Mouse (Mus musculus) left cerebral cortex, postnatal 10 days (tissue): ENCODE measurements around the gene Kidins220. TPM values are rescaled to one million over a fixed set of nuclear protein-coding genes. Genes with fewer than 3 reads are reported as not detected.

Experiments
- DNase-seq, 2 experiments: peaks; one replicate each; pipeline ENCODE4 v3.0.0; 2021 to 2022; ENCODE audit warnings: low spot score in 2 of 2, mixed read lengths in 1 of 2; ENCODE audit errors: extremely low spot score in 1 of 2
- intact Hi-C: fragments of 180-260 bp; cut with DNase I; formaldehyde crosslinking; loops from one replicate; pipeline ENCODE4 v1.15.1; 2025
- total RNA-seq, 2 experiments: library from RNA; stranded (reverse); gene quantifications; 2 replicates each; pipeline ENCODE4 v1.2.3; 2021

The Kidins220 gene
- total RNA-seq, 2 experiments from 2014 or later: 323 to 328 TPM

DNA sequence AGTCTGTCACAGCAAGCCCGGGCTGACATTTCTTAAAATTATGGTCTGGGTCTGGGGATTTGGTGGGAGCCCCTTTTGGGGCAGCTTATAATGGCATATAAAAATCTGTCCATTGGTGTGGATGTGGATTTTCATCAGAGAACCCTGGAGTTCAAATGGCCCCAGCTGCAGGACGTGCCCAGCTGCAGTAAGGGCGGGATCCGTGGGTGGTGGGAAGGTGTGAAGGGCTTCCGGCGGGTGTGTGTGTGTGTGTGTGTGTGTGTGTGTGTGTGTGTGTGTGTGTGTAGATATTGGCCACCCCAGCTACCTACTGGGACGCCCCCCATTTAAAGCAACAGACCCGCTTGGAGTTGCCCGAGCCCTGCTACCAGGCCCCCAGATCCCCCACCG, 123.4 kb downstream of the Kidins220 start:
- peak in 1 of 2 experiments; percentile 12 for DNase-seq
- intact Hi-C loops: loop anchor here (5.0 to 10.0 kb wide), 7 partner anchors 127 to 757 kb away; no protein-coding TSS in a partner anchor

DNA sequence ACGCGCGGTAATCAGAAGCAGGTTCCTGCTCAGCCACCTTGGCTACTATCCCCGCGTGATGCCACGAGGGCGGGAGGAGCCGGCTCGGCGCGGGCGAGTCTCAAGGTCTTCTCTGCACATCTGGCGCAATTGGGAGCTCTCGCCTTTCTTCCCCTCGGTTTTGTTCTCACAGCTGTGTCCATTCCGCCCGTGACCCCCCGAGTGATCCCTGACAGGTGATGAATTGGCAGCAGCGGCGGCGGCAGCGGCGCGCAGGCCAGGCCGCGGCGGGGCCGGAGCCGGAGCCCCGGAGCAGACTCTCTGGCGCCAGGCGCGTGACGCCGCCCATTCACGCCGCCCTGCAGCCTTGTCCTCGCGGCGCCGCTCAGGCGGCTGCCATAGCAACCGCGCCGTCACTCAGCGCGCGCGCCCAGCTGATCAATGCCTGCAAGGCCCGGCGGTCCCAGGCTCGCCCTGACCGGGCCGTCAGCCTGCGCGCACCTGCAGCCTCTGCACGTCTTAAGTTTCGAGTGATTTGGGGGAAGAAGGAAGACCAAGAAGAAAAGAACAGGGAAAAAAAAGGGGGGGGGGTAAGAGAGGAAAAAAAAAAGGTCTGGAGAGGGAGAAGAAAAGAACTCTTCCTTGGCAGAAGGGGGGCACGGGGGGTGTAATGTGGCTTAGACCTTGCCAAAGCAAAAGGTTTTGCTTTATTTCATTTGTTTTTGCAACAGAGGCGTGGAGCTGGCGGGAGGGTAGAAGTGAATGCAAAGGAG, 124.0 kb downstream of the Kidins220 start:
- DNase-seq: peak; percentile 89 to 96
- intact Hi-C loops: loop anchor here (5.0 to 10.0 kb wide), 7 partner anchors 126 to 756 kb away; no protein-coding TSS in a partner anchor

- intact Hi-C loops: loop anchor here (5.0 to 10.0 kb wide), 7 partner anchors 126 to 756 kb away; no protein-coding TSS in a partner anchor
- peak in 1 of 2 experiments; percentile 79 for DNase-seq
Observed at GRCm38 (mm10) chr12:25099313-25099562, 124.5 kb downstream of the Kidins220 start.

- peak in 1 of 2 experiments; percentile 47 for DNase-seq
- intact Hi-C loops: loop anchor here (5.0 to 10.0 kb wide), 7 partner anchors 125 to 755 kb away; no protein-coding TSS in a partner anchor
Observed at GRCm38 (mm10) chr12:25099563-25100408, 125.1 kb downstream of the Kidins220 start.

DNA sequence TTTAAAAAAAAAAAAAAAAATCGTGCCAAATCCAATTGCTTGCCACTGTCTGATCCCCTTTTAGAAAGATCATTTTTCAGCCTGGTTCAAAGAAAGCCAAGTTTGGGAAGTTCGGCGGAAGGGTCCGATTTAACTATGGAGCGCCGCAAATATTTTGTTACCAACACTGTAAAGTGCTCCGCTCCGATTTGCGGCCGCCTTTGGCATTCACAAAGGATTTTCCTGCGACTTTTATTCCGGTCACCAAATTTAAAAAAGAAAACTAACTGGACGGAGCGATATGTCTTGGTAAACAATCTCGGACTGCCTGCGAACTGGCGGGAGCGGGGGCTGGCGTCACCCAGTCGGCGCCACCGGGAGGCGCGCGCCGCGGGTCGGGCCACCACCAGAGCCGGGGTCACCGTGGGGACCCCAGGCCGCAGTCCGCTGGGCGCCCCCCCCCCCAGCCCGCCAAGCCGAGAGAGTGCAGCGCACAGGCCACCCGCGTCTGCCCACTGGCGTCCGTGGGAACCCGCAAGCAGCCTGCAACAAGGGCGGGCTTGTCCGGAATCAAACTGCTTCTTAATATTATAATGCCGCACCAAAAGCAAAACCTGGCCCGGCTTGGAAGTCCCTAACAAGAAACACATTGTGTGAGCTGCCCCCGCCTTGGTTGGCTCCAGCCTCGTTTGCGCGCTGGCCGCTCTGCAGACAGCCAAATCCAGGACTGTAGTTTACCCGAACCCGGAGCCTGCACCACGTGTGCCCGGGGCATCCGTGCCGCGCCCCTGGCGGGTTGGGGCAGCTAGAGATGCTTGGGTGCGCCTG, 125.9 kb downstream of the Kidins220 start:
- intact Hi-C loops: no loop called here
- DNase-seq: peak; percentile 61 to 84

DNA sequence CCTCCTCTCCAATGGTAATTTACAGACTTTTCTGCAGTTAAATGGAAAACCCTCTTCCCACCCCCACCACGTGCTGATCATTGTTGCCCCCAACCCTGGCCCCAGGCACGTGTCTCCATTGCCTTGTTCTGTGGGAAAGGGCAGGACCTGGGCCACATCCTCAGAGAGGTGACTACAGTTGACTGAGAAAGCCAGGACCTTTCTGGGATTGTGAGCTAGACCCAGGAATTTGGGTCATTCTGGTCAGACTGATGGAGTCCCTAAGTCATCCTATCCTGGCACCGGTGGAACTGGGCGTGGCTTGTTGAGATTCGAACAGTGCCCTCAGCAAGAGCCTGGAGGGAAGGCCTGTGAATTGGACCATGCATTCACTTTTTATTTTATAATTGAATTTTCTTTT, 126.7 kb downstream of the Kidins220 start:
- peak in 1 of 2 experiments; percentile 26 for DNase-seq
- intact Hi-C loops: no loop called here

GRCm38 (mm10) chr12:25103911-25104310, 129.2 kb downstream of the Kidins220 start:
- peak in 1 of 2 experiments; percentile 58 for DNase-seq
- intact Hi-C loops: no loop called here

DNA sequence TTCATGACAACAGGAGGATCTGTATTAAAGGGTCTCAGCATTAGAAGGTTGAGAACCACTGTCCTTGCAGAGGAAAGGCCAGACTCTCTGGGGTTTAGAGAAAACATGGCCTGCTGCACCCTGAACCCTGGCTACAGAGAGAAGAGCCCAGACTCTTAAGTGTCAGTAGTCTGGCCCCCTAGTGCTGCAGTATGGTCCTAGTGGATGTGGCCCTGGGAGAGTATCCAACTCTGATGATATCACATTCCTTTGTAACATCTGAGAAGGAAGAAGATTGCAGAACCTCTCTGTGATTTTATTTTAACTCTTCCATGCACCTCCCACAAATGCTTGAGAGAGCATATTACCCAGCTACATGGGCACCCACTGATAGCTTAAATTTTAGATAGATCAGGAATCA, 129.8 kb downstream of the Kidins220 start:
- no peak for DNase-seq
- intact Hi-C loops: no loop called here

DNA sequence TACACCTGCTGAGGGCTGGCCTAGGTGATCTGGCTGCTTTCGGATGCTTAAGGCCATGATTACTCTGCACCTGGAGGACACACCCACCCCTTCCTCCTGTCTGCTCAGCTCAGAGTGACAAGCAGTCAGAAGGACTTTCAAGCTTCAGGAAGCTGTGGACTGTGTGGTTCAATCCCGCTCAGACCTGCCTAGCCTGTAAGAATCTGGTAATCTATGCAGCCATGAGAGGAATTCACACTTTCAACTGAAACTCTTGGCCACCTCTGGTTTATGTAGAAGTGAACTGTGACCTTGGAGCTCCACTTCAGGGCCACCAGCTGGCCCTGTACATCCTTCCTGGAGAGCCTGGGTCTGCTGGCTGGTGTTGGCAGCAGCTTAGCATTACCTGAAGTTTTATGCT, 134.1 kb downstream of the Kidins220 start:
- DNase-seq: no peak
- intact Hi-C loops: no loop called here

- intact Hi-C loops: no loop called here
- no peak for DNase-seq
Observed at GRCm38 (mm10) chr12:25109971-25110681, 135.4 kb downstream of the Kidins220 start.

- intact Hi-C loops: no loop called here
Observed at GRCm38 (mm10) chr12:25110682-25111078, 136.0 kb downstream of the Kidins220 start.

More at GRCm38 (mm10) chr12:25110682-25111078, 136.0 kb downstream of the Kidins220 start:
- DNase-seq: no peak

Other genes with a start within 250 kb of the Kidins220 start
- 10 to 100 TPM; 59.9 to 64.3 TPM for gene Mboat2, start 144.0 kb upstream of the Kidins220 start, total RNA-seq
- gene Id2, start 122.2 kb downstream of the Kidins220 start, total RNA-seq: 100 to 1,000 TPM; 160 to 186 TPM